Mouse (Mus musculus) kidney, postnatal 36 days (tissue): Measurements from ENCODE around the gene Hras.

Experiments used
- DNase-seq, 2 experiments: peaks; one replicate each; pipeline ENCODE4 v3.0.0; 2021 to 2022; ENCODE audit warnings: mixed read lengths in 2 of 2

The Hras gene

DNA sequence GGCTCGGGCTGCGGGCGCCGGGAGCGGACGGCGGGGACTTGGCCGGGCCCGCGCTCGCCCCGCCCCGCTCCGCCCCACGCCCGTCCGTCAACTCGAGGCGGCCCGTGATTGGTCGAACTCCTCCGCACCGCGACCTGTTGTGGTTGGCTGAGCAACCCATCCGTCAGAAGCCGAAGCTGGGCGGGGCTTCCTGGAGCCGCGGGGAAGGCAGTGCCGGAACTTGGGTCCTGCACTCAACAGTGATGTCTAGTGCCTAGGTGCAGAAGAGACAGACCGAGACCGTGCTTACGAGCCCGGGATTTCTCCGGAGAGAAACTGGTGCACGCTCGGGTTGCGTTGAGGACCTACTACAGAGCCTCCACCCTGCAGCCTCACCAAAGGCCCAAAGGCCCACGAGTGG is at the start of gene Hras, which contains the start of gene Lrrc56:
Gene Hras, minus strand, starts transcription at position 58 of the 400 bp plus-strand sequence.
Gene Lrrc56, plus strand, starts transcription at position 210 of the 400 bp plus-strand sequence.
- peak; percentile 98 to 99 for DNase-seq

DNA sequence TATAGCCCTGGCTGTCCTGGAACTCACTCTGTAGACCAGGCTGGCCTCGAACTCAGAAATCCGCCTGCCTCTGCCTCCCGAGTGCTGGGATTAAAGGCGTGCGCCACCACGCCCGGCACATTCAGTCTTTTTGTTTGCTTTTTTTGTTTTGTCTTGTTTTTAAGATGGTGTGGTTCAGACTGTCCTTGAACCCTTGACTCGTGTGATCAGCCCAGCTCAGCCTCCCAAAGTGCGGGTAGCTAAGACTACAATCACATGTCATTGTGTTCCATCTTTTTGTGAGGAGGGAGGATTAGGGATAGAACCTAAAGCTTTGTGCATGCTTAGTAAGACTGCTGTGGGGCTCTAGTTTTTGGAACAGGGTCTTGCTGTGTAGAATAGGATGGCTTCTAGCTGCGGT is 37.7 kb upstream of the Hras start:
- no peak for DNase-seq

DNA sequence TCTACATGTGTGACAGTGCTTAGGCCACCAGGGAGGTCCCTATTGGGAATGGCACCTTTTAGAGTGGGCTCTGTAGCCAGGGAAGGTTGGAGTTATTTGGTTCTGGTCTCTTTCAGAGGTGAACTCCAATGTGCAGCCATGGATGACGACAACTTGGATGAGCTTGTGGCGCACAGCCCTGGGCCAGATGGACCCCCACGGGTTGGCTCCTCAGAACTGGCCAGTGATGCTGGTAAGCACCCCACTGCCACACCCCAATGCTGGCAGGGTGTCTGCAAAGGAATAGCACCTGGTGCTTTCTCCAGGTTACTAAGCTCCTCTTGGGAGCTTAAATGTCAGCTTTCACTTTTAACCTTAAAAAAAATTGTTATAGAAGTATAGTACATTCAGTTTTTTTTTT is 37.3 kb upstream of the Hras start:
- no peak for DNase-seq

DNA sequence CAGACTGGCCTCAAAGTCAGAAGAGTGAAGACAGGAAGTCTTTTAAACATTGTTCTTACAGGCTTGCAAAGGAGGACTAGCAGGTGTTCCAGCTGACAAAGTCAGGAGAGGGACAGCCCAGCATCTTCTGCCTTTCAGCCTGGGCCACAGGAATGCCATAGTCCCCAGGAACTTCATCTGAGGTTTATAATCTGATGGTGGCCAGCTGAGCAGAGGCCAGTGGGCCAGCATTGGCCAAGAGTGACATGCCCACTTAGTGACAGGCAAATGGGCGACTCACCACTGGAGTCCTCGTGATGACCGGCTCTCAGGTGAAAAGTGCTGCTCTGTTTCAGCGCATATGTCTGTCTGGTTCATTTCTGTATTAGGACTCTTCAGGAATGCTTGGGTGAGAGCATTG is 36.8 kb upstream of the Hras start:
- no peak for DNase-seq

DNA sequence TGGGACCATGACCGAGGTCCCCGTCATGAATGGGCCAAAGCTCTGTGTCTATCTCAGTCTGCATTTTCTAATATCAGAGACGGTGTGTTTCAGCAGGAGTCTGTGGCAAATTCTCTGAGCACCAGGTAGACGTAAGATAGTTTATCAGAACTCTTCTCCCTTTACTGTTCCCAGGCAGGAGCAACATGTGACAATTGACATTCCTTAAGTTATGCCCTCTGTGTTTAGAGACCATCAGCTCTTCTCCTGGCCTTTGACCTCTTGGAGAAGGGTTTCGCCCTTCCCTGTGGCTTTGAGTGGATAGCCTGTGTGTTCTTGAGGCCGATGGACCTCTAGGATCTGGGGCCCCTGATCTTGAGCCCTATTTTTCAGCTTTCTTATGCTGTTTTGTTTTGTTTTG is 35.9 kb upstream of the Hras start:
- DNase-seq: no peak

DNA sequence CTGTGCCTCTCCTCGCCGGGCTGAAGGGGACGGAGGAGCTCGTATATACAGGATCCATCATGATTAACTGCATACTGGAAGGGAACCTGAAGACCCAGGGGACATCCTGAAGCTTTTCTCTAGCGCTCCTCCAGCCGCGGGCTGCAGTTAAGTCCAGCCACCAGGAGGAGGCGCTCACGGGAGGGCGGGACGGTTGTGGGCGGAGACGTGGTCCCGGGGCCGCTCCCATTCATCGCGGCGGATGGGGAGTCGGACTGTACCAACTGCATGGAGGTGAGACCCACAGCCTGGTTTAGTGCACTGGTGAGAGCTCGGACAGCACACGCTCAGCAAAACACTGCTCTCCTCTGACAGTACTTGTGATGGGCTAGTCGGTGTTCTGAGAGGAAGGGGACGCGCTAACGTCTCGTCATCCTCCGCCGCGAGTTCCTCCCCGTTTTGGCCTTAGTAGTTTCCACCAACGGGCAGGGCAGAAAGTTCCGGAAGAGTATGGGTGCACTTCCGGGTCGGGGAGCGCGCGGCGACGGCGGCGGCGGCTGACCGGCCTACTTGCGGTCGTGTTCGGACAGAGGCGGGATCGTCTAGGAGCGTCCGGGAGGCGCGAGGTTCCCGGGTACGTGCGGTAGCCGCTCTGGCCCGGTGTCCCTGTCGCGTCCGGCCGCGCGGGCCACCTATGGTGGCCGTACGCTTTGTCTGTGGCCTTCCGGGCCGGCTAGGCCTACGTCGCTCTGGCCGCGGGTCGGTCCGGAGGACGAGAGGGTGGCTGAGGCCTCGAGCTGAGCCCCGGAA is 34.7 kb upstream of the Hras start, which contains the start of gene Phrf1:
Gene Phrf1, plus strand, starts transcription at position 506 of the 789 bp plus-strand sequence.
- DNase-seq: peak; percentile 87 to 95

DNA sequence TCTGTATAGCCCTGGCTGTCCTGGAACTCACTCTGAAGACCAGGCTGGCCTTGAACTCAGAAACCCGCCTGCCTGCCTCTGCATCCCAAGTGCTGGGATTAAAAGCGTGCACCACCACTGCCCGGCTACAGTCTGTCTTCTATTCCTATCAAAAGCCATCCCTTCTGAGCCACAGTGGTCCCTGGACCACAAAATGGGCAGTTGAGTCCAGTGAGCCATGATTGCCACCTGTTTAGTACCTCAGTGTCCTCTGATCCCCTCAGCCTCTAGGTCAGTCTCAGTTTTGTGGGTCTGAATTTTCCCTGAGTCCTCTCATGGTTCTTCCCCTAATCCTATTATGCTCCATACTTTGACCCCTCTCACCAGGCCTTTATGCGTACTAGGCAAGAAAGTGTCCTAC is 34.0 kb upstream of the Hras start:
- DNase-seq: no peak

DNA sequence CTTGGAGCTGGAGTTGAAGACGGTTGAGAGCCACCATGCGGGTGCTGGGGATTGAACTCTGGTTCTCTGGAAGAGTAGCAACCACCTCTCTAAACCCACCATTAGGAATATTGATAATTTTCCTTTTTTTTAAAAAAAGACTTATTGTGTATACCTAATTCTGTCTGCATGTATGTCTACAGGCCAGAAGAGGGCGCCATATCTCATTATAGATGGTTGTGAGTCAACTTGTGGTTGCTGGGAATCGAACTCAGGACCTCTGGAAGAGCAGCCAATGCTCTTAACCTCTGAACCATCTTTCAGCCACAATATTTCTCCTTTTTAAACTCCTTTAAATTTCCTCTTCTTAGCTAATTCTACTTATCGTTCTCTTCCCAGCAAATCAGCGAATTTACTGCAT is 32.7 kb upstream of the Hras start:
- no peak for DNase-seq

DNA sequence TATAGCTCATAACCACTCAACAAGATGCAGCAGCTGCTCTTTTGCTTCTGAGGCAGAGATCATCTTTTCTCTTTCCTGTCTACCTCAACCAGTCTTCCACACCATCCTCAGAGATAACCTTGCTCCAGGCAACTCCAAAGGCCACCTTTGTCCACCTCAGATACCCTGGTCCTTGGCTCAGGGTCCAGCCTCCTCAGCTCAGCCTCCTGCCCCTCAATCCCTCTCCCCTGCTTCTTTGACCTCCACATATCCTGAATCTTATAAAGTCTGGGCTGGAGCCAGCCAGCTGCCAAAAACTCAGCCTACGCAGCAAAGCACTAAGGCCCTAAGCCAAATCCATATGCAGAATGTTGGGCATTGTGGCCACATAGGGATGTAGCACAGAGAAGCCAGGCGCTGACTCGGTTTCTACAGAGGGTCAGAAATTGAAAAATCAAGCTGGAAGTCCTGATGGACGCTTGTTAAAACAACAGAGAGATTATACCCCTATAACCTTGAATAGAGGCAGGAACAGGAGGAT is 29.0 kb upstream of the Hras start:
- no peak for DNase-seq

DNA sequence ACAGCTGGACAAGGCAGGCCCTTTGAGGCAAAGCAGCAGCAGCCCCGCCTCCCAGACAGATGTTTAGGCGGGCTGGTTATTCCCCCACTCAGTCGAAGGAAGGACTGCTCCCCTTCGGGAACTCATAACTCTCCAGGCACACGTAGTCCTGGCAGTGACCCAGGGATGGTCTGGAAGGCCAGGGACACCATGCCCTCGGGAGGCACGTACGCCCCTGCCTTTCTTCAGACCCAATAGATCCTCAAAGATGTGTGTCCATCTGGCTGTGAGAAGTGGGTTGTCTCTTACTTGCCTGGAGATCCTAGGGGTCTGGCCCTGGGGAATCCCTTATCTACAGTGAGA is 28.3 kb upstream of the Hras start:
- DNase-seq: no peak

DNA sequence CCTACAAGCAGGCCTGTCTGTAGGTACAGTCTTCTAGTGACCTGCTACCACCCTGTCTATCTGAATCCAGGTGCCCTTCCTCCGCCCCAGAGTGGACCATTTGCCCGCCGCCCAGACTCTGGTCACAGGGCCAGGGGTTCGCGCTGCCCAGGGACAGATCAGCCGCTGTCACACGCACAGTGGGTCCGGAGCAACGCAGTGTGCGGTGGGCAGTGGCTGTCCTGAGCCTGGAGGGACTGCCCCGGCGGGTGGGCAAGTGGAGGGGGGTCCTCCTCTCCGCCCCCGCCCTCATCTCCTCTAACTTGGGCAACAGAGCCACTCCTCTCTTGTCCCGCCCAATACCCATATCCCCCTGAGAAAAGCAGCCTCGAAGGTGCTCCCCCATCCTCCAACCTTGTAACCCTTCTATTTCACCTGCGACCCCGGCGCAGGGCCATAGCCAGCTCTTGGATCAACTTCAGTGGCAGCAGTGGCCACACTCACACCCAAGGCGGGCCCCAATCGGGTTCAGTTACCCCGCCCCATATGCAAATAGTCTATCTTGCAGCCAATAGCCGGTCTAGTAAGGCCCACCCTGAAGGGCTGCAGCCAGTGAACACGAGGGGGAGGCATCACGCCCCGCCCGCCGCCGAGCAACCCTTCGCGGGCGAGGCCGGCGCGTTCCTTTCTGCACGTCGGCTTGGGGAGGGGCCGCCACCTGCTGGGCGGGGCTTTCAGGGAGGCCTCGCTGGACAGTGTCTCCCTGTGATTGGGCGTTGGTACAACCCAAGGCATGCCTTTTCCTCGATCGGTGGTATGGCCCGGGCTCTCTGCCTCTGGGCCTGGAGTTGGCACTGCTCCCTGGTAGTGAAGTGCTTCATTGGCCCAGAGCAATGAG is 27.7 kb upstream of the Hras start:
- peak; percentile 98 for DNase-seq

DNA sequence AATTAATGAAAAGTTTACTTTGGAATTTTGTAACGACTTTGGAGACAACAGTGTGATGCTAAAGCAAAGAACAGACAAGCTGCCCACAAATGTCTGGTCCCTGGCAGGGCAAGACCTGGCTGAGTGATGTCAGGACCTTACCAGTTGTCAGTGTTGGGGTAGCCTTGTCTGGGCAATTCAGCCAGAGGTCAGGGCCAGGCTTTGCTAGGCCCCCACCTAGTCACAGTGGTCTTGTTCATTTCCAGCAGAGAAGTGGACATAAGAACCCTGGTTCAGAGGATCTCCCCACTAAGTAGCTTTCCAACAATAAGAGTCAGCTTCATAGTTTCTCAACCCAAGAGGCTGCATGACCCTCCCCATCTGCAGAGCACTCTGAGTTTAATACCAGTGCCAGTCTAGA is 26.6 kb upstream of the Hras start:
- no peak for DNase-seq

DNA sequence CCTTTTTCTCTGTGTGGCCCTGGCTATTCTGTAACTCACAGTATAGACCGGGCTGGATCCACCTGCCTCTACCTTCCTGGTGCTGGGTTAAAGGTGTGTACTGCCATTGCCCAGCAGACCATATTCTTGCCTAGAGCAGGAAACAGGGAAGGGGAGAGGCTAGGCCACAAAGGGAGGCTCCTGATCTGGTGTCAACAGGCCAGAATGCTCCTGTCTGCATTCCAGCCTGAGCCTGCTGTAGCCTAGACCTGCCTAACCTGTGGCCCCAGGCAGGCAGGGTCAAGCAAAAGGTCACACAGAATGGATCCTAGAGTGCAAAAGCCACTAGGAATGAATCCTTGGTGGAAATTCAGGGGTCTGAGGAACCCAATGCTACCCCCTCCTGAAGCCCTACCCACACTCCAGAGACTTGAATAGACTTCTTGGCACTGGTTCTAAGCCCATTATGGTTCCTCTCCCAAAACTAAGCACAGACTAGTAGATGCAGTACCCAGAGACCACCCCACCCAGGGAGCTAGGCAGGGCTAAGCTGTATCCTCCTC is 25.8 kb upstream of the Hras start:
- DNase-seq: no peak

DNA sequence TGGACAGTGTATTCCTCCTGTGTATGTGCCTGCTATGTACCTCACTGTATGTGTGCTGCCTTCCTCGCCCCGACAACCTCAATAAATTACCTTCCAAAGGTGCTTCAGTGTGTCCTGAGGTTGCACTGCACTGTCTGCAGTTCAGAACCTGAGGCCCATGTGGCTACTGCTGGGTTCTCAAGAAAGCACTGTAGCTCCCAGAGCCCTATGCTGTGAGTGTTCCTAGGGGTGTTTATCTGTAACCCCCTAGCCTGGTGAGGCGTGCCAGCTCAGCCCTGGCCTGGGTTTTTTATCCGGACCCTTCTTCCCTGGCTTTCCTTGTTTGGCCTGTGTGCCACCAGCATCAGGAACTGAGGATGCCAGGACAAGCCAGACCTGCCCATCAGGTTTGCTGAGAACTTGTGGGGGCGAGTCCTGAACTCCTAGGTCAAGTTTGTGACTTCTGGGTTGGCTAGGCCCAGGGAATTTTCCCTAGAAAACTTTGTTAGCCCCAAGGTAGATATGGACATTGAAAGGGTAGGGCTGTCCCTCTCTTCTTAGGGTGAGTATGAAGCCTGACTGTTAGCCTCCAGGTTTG is 24.8 kb upstream of the Hras start:
- DNase-seq: peak in 1 of 2 experiments; percentile 19

DNA sequence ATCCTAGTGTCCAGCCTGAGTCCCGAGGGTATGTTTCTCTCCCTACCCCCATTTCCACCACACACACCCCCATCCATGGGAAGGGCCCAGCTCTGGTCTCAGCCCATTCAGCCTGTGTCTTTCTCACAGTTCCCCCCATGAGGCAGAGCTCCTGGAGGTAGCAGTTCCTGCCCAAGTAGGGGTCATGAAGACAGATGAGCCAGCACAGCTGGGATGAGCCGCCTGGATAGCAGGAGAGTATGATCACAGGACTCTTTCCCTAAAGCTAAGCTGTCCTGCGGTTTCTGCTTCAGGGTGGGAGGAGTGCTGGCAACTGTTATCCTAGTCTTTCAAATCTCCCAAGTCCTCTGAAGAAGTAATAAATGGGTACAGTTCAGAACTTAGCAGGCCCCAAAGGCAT is 24.3 kb upstream of the Hras start:
- DNase-seq: no peak

DNA sequence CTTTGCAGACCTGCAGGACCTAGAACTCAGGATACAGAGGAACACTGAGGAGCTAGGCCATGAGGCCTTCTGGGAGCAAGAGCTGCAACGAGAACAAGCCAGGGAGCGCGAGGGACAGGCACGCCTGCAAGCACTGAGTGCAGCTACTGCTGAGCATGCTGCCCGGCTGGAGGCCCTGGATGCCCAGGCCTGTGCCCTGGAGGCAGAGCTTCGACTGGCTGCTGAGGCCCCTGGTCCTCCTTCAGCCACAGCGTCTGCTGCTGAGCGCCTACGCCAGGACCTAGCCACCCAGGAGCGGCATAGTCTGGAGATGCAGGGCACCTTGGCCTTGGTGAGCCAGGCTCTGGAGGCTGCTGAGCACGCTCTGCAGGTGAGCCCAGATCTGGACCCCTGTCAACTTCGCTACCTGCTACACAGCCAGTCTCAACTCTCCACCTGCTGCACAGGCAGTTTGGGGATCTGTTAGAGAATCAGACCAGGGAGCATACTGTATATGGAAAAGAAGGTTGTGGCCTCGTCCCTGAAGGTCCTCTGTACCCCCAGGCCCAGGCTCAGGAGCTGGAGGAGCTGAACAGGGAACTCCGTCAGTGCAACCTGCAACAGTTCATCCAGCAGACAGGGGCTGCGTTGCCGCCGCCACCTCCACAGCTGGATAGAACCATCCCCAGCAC is 23.7 kb upstream of the Hras start:
- peak in 1 of 2 experiments; percentile 20 for DNase-seq

DNA sequence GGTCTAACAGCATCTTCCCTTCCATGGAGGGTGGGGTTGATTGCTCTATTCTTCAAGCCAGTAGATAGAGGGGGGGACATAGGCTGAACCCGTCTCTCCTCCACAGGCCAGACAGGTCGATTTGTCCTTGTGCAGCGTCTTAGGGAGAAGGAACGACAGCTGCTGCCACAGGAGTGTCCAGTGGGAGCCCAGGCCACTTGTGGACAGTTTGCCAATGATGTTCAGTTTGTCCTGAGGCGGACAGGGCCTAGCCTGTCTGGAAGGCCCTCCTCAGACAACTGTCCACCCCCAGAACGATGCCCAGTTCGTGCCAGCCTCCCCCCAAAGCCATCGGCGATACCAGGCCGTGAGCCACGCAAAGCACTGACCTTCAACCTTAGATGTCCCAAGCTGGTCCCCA is 23.1 kb upstream of the Hras start:
- DNase-seq: no peak

DNA sequence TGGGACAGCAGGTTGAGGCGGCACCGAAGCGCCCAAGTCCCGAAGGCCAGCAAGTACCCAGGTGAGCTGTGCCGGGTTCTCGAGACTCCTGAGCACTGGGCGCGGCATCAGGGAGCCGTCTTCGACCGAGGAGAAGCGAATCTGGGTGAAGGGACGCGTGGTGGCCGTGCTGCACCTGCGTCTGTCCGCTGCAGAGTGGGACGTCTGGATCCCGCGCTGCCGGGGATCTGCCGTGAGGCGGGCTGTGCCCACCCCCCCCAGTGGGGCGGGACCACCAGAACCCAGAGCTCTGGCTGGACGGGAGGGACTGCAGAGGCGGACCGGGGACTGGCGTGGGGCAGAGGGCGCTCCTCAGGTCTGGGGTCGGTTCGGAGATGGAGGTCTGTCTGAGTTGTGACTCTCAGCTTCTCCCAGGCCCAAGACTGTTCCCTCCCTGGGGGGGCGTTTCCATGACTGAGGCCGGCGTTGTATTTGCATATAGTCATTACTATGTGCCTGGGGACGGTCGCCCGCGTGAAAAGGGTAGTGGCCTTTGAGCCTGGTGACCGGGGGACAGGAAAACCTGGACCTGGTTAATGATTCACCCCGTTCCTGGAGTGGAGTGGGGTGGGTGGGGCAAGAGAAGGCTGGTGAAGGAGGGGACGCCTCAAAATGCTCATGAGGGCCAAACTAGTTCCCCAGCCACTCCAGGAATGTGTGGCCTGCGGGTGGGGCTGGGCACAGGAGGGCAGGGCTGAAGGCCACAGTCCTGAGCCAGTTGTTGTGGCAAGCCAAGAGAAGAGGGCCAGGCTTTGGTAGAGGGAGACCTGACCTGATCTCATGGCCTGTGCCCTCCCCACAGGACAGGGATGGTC is 22.3 kb upstream of the Hras start:
- DNase-seq: peak; percentile 91 to 97

DNA sequence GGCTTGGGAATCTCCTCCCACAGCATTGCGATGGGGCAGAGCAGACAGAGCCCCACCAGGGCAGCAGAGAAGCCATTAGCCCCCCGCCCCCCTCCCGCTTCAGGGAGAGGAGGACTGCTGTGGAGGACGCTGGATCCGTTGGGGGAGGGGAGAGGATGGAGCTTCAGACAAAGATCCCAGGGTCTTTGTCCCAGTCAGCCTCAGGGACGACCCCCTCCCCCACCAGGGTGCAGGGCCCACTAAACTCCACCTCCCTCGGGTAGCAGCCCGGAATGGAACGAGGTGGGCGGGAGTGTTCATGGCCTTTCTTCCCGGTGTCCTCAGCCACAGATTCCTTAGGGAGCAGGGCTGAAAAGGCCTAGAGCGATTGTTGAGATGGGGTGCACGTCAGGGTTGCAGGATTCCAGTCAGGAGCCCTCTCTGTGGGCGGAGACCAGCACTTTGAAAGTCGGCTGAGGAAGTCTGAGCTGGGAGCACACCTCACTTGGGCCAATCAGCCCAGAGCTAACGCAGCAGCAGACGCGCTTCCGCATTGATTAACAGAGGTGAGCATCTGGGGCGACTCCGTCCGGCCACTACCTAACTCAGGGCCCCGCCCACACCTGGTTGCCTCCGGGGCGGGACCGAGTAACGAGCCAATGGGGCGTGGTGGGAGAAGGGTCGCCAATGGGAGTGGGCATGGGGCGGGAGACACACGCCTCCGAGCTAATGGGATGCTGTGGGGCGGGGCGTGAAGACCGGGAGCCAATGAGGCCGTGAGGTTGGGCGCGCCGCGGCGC is 21.5 kb upstream of the Hras start, which contains the start of gene Rassf7:
Gene Rassf7, plus strand, starts transcription at position 760 of the 779 bp plus-strand sequence.
- peak; percentile 98 for DNase-seq

DNA sequence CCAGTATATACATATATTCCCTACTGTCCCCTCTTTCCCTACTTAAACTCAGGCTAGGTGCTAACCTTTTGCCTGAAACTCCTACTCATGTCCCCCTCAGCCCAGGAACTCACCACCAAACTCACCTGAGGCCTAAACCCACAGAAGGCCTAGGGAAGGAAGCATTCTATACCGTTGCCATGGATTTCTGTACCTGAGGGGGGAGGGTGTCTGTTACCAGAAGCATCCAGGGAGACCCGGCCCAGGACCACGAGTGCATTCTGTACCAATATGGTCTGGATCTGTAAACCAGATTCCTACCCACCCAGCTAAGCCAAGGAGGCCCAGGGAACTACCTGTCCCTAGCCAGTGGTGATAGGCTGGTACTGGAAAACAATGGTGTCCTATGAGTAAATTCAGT is 20.5 kb upstream of the Hras start:
- no peak for DNase-seq
